Mouse (Mus musculus) adrenal gland, adult 8-10 months (tissue): Measurements from ENCODE around the gene Srsf11. TPM values are rescaled to one million over a fixed set of nuclear protein-coding genes. Genes with fewer than 3 reads are reported as not detected.
A peak's percentile ranks its signal among the peaks of the same experiment; 100 is the strongest.

Experiments
- DNase-seq: peaks from one replicate; pipeline ENCODE4 v3.0.0; 2022
- total RNA-seq, 4 experiments: library from RNA; stranded (reverse); gene quantifications; 2 replicates each; pipeline ENCODE4 v1.2.4; 2022

The Srsf11 gene
- total RNA-seq = 100 to 1,000 TPM; 105 to 280 (median 186) TPM

- DNase-seq = peak; percentile 94
Observed at GRCm38 (mm10) chr3:158036329-158036988, at the start of gene Srsf11, which contains the start of gene Lrrc40. Gene Srsf11 (minus strand): TSS chr3:158036639. Gene Lrrc40 (plus strand): TSS chr3:158036662.

- no peak for DNase-seq
Observed at GRCm38 (mm10) chr3:158077828-158078227, 41.4 kb upstream of the Srsf11 start.

- no peak for DNase-seq
Observed at GRCm38 (mm10) chr3:158077380-158077772, 40.9 kb upstream of the Srsf11 start.

GRCm38 (mm10) chr3:158076685-158077379 is 40.4 kb upstream of the Srsf11 start:
- DNase-seq = no peak

- no peak for DNase-seq
Observed at GRCm38 (mm10) chr3:158075004-158075403, 38.6 kb upstream of the Srsf11 start.

GRCm38 (mm10) chr3:158068613-158069263 is 32.3 kb upstream of the Srsf11 start:
- DNase-seq = no peak

- DNase-seq = no peak
Observed at GRCm38 (mm10) chr3:158067916-158068315, 31.5 kb upstream of the Srsf11 start.

- DNase-seq = no peak
Observed at GRCm38 (mm10) chr3:158065256-158065655, 28.8 kb upstream of the Srsf11 start.

GRCm38 (mm10) chr3:158061811-158062523 is 25.5 kb upstream of the Srsf11 start:
- DNase-seq = no peak

GRCm38 (mm10) chr3:158060621-158061291 is 24.3 kb upstream of the Srsf11 start:
- DNase-seq = no peak

- DNase-seq = no peak
Observed at GRCm38 (mm10) chr3:158049508-158049907, 13.1 kb upstream of the Srsf11 start.

- DNase-seq = no peak
Observed at GRCm38 (mm10) chr3:158040755-158041154, 4.3 kb upstream of the Srsf11 start.

GRCm38 (mm10) chr3:158038106-158038505 is 1.7 kb upstream of the Srsf11 start:
- DNase-seq = no peak

- no peak for DNase-seq
Observed at GRCm38 (mm10) chr3:158035866-158036265, 573 bp downstream of the Srsf11 start.

GRCm38 (mm10) chr3:158032106-158032505 is 4.3 kb downstream of the Srsf11 start:
- no peak for DNase-seq

GRCm38 (mm10) chr3:158031371-158031925 is 5.0 kb downstream of the Srsf11 start:
- peak; percentile 83 for DNase-seq

GRCm38 (mm10) chr3:158009762-158010320 is 26.6 kb downstream of the Srsf11 start:
- DNase-seq = no peak

GRCm38 (mm10) chr3:158008647-158009046 is 27.8 kb downstream of the Srsf11 start:
- no peak for DNase-seq

- no peak for DNase-seq
Observed at GRCm38 (mm10) chr3:157998742-157999369, 37.6 kb downstream of the Srsf11 start.

GRCm38 (mm10) chr3:157995726-157996125 is 40.7 kb downstream of the Srsf11 start:
- DNase-seq = no peak

- DNase-seq = no peak
Observed at GRCm38 (mm10) chr3:157993322-157993721, 43.1 kb downstream of the Srsf11 start.
